Mouse (Mus musculus) lung, postnatal 0 days (tissue): ENCODE data around the gene Glis1.

ENCODE experiments used
- CTCF ChIP-seq: IDR thresholded peaks from 2 replicates; pipeline ENCODE4 v1.5.1; 2016; ENCODE audit warnings: antibody characterized with exemption, mild to moderate bottlenecking
- EP300 ChIP-seq: IDR thresholded peaks from 2 replicates; pipeline ENCODE4 v1.6.1; 2016; ENCODE audit warnings: antibody characterized with exemption, mild to moderate bottlenecking, control low read depth

DNA sequence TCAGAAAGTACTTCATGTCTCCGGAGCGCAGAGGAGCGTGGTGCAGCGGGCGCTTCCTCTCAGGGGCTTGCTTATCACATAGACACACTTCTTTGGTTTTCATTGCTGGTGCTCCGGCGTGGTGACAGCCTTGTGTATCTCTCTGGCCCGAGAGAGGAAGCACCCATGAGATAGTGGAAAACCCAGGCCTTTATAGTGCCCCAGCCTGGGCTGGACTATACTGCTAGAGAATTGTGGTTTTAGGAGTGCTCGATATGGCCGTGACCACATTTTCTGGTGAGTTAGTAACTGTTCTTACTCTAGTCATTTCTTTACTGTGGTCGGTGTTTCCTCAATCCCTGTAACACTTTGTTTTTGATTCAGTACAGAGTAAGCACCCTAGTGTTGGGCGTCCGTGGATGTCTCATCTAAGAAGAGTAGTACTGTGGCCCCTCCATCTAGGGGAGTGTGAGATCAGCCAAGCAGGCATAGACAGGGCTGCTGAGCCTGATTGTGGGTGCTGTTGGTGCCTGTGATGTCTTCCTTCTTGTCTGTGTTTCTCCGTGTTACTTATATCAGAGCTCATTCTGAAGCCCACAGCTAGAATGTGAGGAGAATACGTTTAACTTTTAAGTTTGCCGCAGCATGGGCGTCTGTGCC is 171.7 kb downstream of the Glis1 start:
- no peak for TF ChIP-seq CTCF
- TF ChIP-seq EP300: no peak
